Mouse (Mus musculus) cerebellum, adult 2 months (tissue): ENCODE data around the gene Cacnb1.

Experiments used
- CTCF ChIP-seq: fragments of 200-500 bp; IDR thresholded peaks from 2 replicates; pipeline ENCODE4 v1.5.1; 2011; ENCODE audit warnings: low read depth, mild to moderate bottlenecking, control low read depth, low read length, moderate library complexity, borderline replicate concordance; ENCODE audit not compliant: insufficient read depth
- POLR2A ChIP-seq: fragments of 200-500 bp; IDR thresholded peaks from 2 replicates; pipeline ENCODE4 v1.6.1; 2011; ENCODE audit warnings: low read length, control low read depth, borderline replicate concordance; ENCODE audit not compliant: insufficient read depth

DNA sequence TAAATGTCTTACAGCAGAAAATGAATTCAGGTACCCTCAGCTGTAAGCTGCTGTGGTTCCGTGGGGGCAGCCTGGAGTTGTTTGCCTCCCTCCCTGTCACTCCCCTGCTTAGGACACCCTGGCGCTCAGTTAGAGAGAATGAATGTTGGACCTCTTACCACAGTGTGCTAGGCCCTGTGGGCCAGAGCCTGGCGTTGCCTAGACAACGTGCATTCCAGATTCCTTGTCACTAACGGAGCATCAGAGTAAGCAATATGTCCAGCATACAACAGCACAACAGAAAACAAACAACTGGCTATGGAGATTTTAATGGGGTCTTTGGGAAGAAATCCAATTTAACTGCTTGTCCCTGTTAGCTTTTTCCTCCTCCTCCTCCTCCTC, 63.5 kb downstream of the Cacnb1 start:
- TF ChIP-seq CTCF (no peak), POLR2A (no peak)
